Mouse (Mus musculus): Measurements from ENCODE around the gene Lama4.
A peak's percentile ranks its signal among the peaks of the same experiment; 100 is the strongest.

Lama4 gene

DNA sequence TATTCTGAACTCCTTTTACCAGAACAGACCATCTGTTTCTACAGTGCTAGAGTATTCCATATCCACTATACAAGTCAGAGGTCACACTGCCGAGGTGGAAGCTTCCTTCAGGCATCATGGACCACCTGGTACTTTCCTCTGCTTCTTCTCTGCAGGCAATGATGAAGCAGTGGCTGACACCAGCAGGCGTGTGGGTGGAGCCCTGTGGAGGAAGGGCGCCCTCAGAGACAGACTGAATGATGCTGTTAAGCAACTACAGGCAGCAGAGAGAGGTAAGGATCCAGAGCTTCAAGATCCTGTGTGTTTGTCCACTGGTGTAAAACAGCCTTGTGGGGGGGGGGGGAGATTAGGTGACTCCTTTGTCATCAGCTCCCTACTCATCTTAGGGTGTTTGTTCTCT lies 100.1 kb downstream of the Lama4 start:
- DNase-seq, result no peak

DNA sequence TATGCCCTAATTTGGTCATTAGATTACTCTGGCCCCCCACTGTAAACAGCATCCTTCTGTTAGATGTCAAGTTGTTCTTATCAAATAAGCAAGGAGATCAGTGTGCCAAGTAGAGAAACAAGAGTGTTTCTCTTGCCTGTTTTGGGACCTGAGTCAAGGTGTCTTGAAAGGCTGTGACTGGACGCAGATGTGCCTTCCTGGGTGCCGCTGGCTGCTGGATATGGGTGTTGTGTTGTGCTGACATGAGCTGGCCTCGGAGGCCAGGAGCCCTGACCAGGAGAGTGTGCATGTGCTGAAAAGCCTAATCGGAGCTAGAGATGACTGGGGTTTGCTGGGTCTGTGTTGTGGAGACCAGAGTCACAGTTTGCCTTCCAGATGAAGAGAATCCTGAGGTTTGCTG lies 100.7 kb downstream of the Lama4 start:
- no peak for DNase-seq

DNA sequence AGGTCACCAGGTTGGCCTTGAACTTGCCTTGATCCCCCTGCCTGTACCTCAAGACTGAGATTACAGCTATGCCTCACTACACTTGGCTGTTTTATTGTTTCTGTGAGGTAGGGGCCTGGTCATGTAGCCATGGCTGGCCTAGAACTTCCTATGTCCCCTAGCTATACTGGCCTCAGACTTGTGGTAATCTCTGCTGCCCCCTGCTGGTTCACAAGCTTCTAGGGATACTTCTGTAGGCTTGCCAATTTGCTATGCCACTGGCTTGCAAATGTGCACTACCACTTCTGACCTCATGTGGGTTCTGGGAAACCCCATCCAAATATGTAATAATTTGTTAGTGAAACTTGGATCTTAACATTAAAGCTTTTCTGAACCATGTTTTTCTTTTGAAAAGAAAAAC lies 101.6 kb downstream of the Lama4 start:
- peak; percentile 75 for DNase-seq

DNA sequence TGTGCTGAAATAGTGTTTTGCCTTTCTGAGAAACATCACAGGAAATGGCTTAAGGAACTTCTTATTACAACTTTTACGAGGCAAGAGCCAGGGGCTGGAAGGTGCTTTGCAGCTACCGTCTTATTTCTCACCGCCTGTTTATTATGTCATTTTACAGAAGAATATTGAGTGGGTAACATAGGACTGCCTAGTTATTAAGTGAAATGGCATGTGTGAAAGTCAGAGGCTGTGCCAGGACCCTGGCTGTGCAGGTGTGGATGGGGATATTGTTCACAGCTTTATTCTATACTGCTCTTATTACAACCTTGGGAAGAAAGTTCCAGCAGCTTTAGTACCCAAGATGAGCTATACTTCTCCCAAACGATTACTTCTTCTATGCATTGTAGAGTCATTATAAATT lies 106.7 kb downstream of the Lama4 start:
- no peak for DNase-seq

DNA sequence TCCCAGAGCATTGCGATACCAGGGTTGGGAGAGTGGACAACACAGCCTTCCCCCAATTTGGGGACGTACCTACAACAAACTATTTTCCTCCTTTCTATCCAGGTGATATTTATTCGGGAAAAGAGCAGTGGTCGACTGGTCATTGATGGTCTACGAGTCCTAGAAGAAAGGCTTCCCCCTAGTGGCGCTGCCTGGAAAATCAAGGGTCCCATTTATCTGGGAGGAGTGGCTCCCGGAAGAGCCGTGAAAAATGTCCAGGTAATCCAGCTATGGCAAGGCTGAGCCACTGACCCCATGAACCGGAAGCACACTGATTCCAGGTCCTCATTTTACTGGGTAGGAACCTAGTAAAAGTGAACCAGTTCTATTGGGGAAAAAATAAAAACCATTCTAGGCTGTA lies 131.7 kb downstream of the Lama4 start:
- DNase-seq, result peak; percentile 18

DNA sequence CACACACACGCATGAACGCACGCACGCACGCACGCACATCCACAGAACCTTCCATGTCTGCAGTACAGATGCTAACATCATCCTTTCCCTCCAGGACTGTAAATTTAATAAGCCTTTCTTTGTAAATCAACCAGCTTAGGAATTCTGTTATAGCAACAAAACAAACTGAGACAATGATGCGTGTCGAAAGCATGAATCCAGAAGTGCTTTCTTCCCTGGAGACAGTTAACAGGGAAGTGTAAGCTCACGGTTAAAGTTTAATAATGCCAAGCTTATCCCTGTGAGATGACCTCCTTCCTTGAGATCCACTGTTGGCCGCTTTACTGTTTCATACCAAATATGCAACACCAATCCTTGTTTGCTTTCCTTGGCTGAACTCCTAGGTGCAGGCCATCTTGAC lies 133.4 kb downstream of the Lama4 start:
- no peak for DNase-seq

DNA sequence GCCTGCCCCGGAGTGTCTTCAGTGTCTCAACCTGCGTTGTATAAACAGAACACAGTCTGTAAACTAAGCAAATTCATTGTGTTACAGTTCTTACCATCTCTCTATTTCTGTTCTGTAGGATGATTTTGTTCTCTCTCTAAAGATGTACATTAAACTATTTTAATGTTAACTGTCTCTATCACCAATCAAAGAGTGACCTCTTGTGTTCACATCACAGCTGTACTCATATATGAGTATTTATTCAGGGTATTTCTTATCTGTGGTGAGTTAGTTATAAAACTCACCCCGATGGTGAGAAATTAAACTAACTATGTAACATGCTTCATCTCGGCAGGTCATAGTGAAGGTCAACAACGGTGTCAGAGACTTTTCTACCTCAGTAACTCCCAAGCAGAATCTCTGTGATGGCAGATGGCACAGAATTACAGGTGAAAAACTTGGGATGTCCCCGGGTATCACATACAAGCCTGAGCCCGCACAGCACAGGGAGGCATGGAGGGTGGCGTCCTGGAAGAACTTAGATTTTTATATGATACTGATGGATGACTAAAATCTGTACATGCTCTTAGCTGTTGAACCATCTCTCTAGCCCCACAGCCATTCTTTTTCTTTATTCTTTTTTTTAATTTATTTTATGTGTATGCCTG lies 139.6 kb downstream of the Lama4 start:
- DNase-seq, result no peak

DNA sequence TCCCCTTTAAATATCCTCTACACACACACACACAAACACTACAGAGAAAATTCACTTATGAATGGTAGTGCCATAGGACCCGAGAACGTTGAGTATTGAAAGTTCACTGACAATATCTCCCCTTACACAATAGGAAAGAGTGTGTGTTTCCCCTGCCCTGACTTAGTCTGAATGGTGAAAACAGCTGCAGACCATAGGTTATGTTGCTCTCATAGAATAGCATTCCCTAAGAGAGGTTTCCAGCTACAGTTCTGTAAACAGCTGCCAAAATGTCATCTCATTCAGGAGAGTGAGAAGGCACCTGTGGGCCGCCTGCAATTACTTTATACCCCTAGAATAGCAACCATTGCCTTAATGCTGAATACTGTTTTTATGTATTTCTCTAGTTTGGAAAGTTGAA lies 141.1 kb downstream of the Lama4 start:
- DNase-seq, result no peak

DNA sequence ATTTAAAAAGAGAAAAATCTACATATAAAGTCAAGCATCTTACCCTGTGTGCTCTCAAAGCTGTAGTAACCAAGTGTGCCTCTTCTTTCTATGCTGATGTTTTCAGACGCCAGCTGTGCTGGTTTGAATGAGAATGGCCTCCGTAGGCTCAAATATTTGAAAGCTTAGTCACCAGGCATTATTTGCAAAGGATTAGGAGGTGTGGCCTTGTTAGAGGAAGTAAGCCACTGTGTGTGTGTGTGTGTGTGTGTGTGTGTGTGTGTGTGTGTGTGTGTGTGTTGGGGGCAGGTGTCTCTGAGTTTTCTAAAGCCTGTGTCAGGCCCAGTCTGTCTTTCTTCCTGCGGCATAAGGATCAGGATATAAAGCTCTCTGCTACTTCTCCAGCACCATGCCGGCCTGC lies 141.6 kb downstream of the Lama4 start:
- no peak for DNase-seq

DNA sequence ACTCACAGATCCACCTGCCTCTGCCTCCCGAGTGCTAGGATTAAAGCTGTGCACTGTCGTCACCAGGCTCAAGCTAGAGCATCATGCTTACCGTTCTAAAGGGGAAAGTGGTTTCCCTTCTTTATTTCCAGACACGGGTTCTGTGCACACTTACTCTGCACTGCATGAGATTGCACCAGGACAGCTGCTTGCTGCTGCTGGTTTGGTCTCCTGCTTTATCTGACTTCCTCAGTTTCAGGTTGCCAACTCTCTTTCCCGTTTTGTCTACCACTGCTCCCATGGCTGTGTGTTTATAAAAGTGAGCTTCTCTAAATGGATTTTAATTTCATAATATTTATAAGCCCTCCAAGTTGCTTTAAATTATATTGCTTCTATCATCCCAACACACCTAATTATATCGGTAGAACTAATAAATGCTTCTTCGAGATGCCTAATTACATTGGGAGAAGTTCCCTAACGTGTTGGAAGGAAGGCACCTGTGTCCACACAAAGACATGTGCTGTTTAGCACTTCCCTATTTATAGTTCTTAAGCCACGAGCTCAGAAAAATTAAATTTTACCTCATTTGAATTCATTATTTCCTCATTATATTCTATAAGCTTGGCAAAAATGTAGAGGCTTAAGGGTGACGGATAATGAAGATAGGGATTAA lies 143.6 kb downstream of the Lama4 start:
- no peak for DNase-seq

DNA sequence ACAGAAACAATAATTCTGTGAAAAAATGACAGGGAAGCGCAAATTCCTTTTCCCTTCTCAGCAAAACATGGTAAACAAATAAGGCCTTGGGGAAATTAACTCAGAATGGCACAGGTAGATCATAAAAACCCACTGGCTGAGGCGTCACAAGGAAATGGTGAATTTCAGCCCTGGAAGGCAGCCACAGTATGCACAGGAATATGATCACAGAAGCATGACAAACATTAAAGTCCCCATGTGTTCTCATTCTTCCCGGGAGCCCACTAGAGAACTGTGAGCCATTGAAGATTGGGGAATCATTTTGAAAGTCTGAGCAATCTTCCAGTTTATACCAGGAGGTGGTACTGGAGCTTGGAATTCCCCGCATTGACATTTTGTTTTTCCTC lies 144.2 kb downstream of the Lama4 start:
- no peak for DNase-seq

DNA sequence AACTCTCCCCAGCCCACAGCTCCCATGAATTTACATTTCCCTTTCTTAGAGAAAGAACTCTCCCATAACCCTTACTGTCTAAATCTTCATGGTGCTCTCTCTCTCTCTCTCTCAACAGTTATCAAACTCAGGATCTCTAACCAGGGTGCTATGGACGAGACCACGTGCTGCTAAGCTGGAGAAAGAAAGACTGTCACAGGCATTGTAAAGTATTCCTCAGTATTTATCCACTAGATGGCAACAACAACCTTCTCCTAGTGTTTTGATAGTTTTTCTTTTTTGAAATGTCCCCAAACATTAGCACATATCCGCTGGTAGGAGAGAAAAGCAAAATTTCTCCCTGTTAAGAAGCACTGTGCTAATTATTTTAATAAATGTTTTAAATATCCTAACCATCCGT lies 156.1 kb downstream of the Lama4 start:
- DNase-seq, result no peak

DNA sequence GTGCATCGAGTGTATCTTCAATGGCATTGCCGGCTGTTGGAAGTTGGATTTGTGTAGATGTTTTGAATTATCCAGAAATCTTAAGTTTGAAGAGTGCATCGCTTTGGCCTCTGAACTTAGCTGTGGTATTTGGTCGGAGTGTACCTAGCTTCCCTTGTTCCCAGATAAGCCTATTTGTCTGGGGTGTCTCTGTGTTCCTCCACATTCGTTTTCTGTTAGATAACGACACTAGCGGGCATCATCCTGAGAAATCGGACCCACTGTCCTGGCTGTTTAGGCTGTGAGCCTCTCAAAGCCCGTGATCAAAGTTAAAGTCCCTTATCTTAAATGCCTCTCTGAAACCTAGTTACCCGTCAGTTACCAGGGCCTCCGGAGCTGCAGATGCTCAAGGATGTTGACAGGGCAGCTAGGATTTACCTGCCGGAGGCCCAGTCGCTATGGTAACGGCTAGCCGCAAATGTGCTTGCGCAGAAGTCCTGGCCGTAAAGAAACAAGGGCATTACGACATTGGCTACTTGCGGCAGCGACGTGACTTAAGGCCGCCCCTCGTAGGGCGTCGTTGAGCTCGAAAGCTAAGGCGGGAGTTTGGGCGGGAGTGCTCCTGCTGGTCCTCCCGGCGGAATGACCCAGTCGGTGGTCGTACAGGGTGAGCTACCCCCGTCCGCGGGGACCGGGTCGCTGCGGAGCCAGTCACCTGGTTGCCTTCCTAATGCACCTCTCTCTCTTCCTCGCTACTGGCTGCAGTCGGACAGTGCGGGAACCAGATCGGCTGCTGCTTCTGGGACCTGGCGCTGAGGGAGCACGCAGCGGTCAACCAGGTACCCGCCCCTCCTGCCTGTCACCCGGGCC lies 168.4 kb downstream of the Lama4 start, which contains the start of the genes Fam229b and Tube1:
Gene Fam229b (minus strand): TSS at position 453 of the 849 bp plus-strand sequence.
Gene Tube1 (plus strand): TSS at position 515 of the 849 bp plus-strand sequence.
- peak; percentile 95 for DNase-seq

DNA sequence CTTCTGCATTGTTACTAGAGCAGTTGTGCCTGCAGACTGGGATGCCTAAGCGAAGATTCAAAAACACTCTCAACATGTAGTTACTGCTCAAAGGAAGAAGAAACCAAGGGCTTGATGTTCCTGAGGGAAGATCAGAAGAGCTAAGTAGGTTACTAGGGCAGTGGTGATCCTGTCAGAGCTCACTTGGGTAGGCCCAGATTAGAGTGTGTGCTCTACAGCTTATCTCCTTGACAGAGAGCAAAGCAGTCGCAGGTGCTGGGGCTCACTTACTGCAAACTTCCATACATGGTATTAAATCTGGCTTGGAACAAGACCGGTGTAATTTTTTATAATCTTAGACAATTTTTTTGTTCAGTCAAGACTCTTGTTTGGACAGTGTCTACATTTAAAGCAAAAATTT lies 172.5 kb downstream of the Lama4 start:
- no peak for DNase-seq

DNA sequence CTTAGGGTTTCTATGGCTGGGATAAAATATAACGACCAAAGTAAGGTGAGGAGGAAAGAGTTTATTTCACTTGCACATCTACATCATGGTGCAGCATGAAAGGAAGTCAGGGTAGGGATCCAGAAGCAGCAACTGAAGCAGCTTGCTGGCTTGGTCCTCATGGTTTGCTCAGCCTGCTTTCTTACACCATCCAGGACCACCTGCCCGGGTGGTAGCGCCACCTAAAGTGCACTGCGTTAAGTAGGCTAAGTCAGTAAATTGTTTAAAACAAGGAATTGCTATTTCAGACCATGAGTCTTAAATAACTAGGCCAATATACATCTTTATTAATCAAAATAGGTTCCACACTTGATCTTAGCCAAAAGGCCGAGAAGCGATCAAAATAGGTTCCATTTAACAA lies 173.4 kb downstream of the Lama4 start:
- no peak for DNase-seq

DNA sequence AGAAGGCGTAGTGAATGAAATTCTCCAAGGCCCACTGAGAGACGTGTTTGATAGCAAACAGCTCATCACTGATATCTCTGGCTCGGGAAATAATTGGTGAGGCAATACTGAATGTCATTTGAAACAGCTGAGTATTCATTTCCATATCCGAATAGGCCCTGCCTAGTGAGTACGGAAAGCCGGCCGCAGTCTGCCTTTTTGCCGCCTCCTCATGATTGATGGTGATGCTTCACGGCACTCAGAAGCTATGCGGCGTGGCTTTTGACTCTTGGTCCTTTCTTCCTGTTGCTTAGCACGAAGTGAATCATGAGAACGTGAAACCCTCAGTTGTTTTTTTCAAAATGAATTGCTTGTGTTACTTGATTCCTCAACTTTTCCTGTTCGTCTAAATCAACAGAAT lies 175.5 kb downstream of the Lama4 start:
- no peak for DNase-seq

DNA sequence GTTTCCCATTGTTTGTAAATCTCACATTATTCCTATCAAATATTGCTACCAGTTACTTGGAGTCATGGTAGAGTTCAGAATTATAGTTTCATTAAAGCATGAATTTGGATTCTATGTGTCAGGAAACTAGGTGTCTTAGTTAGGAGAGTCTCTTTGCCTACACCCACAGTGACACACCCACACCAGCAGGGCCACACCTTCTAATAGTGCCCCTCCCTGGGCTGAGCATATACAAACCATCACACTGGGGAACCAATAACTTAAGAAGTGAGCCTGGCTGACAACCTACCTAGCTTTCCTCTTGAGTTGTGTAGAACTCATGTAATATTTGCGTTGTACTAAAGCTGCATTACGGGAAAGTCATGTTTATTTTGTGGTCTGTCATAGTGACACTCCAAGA lies 176.1 kb downstream of the Lama4 start:
- no peak for DNase-seq

DNA sequence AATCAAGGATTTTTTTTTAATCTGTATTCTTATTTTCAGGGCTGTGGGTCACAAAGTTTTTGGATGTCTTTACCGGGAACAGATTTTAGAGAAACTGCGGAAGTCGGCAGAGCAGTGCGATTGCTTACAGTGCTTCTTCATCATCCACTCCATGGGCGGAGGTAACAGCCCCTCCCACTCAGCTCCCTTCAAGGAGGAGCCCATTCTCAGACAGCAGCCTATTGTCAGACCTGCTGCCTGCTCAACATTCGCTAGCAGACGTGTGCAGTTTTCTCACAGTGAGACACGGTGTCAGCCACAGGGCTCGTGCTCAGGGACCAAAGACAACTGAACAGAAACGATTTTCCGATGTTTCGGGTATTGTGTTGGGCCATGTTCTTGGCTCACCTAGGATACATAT lies 176.9 kb downstream of the Lama4 start:
- no peak for DNase-seq

DNA sequence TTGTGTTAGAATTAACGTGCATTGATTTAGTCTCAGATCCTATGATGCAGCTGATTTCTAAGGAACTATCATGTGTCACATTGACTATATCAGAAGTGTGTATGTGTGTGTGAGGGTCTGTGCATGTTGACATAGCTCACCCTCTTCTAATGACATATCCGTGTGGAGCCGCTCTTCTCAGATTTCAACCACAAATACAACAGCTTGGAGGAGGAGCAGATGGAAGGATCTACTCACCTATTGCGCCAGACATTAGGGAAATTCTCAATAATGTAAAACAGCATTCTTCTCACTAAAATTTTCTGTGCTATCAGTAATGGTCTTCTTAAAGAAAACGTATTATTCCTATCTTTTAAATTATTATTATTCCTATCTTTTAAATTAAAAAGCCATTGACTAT lies 191.4 kb downstream of the Lama4 start:
- no peak for DNase-seq

DNA sequence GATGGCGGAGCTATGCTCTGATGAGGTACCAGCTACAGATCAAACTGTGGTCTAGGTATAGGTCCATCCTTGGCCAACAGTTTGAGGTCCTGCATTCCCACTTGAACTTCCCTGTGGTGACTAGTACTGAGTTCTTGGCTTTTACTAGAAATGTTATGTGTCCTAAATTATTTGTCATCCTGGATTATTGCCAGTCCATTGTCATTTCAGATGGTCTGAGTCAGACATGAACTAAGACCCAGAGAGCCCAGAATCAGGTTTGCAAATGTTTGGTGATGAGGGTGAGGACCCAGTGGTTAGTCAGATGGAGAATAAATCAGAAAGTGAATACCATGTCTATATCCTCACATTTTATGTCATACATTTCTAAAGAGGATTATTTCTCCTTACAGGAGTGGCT lies 192.0 kb downstream of the Lama4 start:
- no peak for DNase-seq

DNA sequence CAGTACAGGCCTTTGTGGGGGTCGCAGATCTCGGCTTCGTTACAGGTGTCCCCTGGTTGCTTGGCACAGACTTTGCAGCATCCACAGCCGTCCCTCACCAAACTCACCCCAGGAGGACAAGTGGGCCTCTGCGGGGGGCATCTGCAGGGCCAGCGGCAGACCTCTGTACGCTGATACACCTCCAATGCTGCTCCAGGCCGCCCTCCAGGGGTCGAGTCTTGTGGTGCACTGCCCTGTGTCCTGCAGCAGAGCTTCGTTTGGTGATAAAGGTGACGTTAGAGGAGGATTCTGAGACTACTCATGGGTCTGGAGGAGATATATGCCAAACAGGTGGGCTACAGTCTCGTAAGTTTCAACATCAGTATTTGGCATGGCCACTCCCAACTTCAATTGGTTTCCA lies 193.0 kb downstream of the Lama4 start:
- DNase-seq, result no peak
